Mouse (Mus musculus) urinary bladder, adult 2 months (tissue): ENCODE results near the gene Chaf1a. TPM values are rescaled to one million over a fixed set of nuclear protein-coding genes. Genes with fewer than 3 reads are reported as not detected.
A peak's percentile ranks its signal among the peaks of the same experiment; 100 is the strongest.

Source experiments
- DNase-seq: peaks from one replicate; pipeline ENCODE4 v3.0.0; 2022; ENCODE audit warnings: low spot score
- polyA plus RNA-seq: library from polyadenylated mRNA; depleted of rRNA; stranded (reverse); fragments of >200 nt; gene quantifications from 2 replicates; pipeline ENCODE4 v1.2.3, GENCODE M21; 2012

The Chaf1a gene
- polyA plus RNA-seq, 1 experiment, result 2.2 TPM

GRCm38 (mm10) chr17:56020400-56021084, 19.7 kb upstream of the Chaf1a start:
- no peak for DNase-seq

- DNase-seq, result no peak
These were observed 18.9 kb upstream of the Chaf1a start for GRCm38 (mm10) chr17:56021161-56021910.

- DNase-seq, result no peak
These were observed 17.9 kb upstream of the Chaf1a start for GRCm38 (mm10) chr17:56022131-56022988.

GRCm38 (mm10) chr17:56022989-56023290, 17.3 kb upstream of the Chaf1a start:
- DNase-seq, result no peak

- no peak for DNase-seq
These were observed 16.9 kb upstream of the Chaf1a start for GRCm38 (mm10) chr17:56023386-56023785.

GRCm38 (mm10) chr17:56024476-56024875, 15.8 kb upstream of the Chaf1a start:
- no peak for DNase-seq

- DNase-seq, result no peak
These were observed 15.3 kb upstream of the Chaf1a start for GRCm38 (mm10) chr17:56024931-56025330.

GRCm38 (mm10) chr17:56026303-56026702, 13.9 kb upstream of the Chaf1a start:
- DNase-seq, result no peak

GRCm38 (mm10) chr17:56026881-56027280, 13.4 kb upstream of the Chaf1a start:
- DNase-seq, result no peak

- DNase-seq, result no peak
These were observed 12.3 kb upstream of the Chaf1a start for GRCm38 (mm10) chr17:56027801-56028441.

- no peak for DNase-seq
These were observed 9.9 kb upstream of the Chaf1a start for GRCm38 (mm10) chr17:56030238-56030870.

- DNase-seq, result no peak
These were observed 9.3 kb upstream of the Chaf1a start for GRCm38 (mm10) chr17:56030919-56031318.

- DNase-seq, result no peak
These were observed 8.8 kb upstream of the Chaf1a start for GRCm38 (mm10) chr17:56031431-56031830.

GRCm38 (mm10) chr17:56032127-56032733, 8.0 kb upstream of the Chaf1a start:
- DNase-seq, result no peak

GRCm38 (mm10) chr17:56032831-56033230, 7.4 kb upstream of the Chaf1a start:
- DNase-seq, result no peak

GRCm38 (mm10) chr17:56034040-56034725, 6.1 kb upstream of the Chaf1a start:
- DNase-seq, result no peak

GRCm38 (mm10) chr17:56034726-56035100, 5.5 kb upstream of the Chaf1a start:
- DNase-seq, result no peak

- no peak for DNase-seq
These were observed 5.0 kb upstream of the Chaf1a start for GRCm38 (mm10) chr17:56035216-56035615.

- peak; percentile 98 for DNase-seq
These were observed 3.9 kb upstream of the Chaf1a start, which contains the start of gene Sh3gl1 for GRCm38 (mm10) chr17:56036176-56036900. Gene Sh3gl1, minus strand, starts transcription at chr17:56036635.

GRCm38 (mm10) chr17:56036901-56037287, 3.3 kb upstream of the Chaf1a start:
- no peak for DNase-seq
